Mouse (Mus musculus) layer of hippocampus, adult 18-20 months (tissue): Measurements from ENCODE around the gene Kctd19. TPM values are rescaled to one million over a fixed set of nuclear protein-coding genes. Genes with fewer than 3 reads are reported as not detected.

Experiments
- DNase-seq, 2 experiments: peaks; one replicate each; pipeline ENCODE4 v3.0.0; 2022; ENCODE audit warnings: low spot score in 2 of 2
- total RNA-seq, 2 experiments: library from RNA; stranded (reverse); gene quantifications; 2 replicates each; pipeline ENCODE4 v1.2.3; 2021

The Kctd19 gene
- total RNA-seq, 2 experiments from 2014 or later: not detected

GRCm38 (mm10) chr8:105426878-105427277 is 13.6 kb upstream of the Kctd19 start:
- no peak for DNase-seq

GRCm38 (mm10) chr8:105422006-105422405 is 8.7 kb upstream of the Kctd19 start:
- DNase-seq: no peak

GRCm38 (mm10) chr8:105419800-105420199 is 6.5 kb upstream of the Kctd19 start:
- DNase-seq: no peak

- no peak for DNase-seq
Measured at GRCm38 (mm10) chr8:105418992-105419391, 5.7 kb upstream of the Kctd19 start.

- DNase-seq: no peak
Measured at GRCm38 (mm10) chr8:105409947-105410346, 3.4 kb downstream of the Kctd19 start.

GRCm38 (mm10) chr8:105408331-105408730 is 5.0 kb downstream of the Kctd19 start:
- no peak for DNase-seq

- peak; percentile 19 to 61 for DNase-seq
Measured at GRCm38 (mm10) chr8:105406416-105406815, 6.9 kb downstream of the Kctd19 start.

- DNase-seq: no peak
Measured at GRCm38 (mm10) chr8:105404496-105404895, 8.8 kb downstream of the Kctd19 start.

- no peak for DNase-seq
Measured at GRCm38 (mm10) chr8:105403467-105403866, 9.8 kb downstream of the Kctd19 start.

- no peak for DNase-seq
Measured at GRCm38 (mm10) chr8:105400016-105400415, 13.3 kb downstream of the Kctd19 start.

GRCm38 (mm10) chr8:105397747-105398146 is 15.6 kb downstream of the Kctd19 start:
- DNase-seq: peak; percentile 11 to 61

GRCm38 (mm10) chr8:105393915-105394314 is 19.4 kb downstream of the Kctd19 start:
- no peak for DNase-seq

- DNase-seq: no peak
Measured at GRCm38 (mm10) chr8:105393089-105393787, 20.1 kb downstream of the Kctd19 start.

GRCm38 (mm10) chr8:105389096-105389495 is 24.2 kb downstream of the Kctd19 start:
- no peak for DNase-seq

GRCm38 (mm10) chr8:105387151-105387550 is 26.2 kb downstream of the Kctd19 start:
- DNase-seq: no peak

- DNase-seq: no peak
Measured at GRCm38 (mm10) chr8:105384070-105384469, 29.2 kb downstream of the Kctd19 start.

- DNase-seq: no peak
Measured at GRCm38 (mm10) chr8:105380308-105380707, 33.0 kb downstream of the Kctd19 start.

GRCm38 (mm10) chr8:105378673-105379072 is 34.6 kb downstream of the Kctd19 start:
- no peak for DNase-seq

- DNase-seq: no peak
Measured at GRCm38 (mm10) chr8:105374513-105374966, 38.8 kb downstream of the Kctd19 start.

- DNase-seq: no peak
Measured at GRCm38 (mm10) chr8:105373032-105373431, 40.3 kb downstream of the Kctd19 start, which contains the start of gene Plekhg4. Gene Plekhg4, plus strand, starts transcription at chr8:105373274.

GRCm38 (mm10) chr8:105372473-105372872 is 40.8 kb downstream of the Kctd19 start:
- DNase-seq: no peak

- no peak for DNase-seq
Measured at GRCm38 (mm10) chr8:105367107-105367506, 46.2 kb downstream of the Kctd19 start.
